Mouse (Mus musculus) left cerebral cortex, adult 2 months (tissue): ENCODE data around the gene 3110021N24Rik. TPM values are rescaled to one million over a fixed set of nuclear protein-coding genes. Genes with fewer than 3 reads are reported as not detected.

Source experiments
- DNase-seq, 2 experiments: peaks; one replicate each; pipeline ENCODE4 v3.0.0; 2021 to 2022; ENCODE audit warnings: low spot score in 2 of 2, mixed read lengths in 1 of 2; ENCODE audit errors: extremely low spot score in 1 of 2
- H3K27ac ChIP-seq: fragments of 200-600 bp; 2 replicates; pipeline ENCODE4 v1.8.1; 2022
- H3K4me3 ChIP-seq: fragments of 200-600 bp; 2 replicates; pipeline ENCODE4 v1.8.1; 2022
- CTCF ChIP-seq: fragments of 200-600 bp; IDR thresholded peaks from 2 replicates; pipeline ENCODE4 v1.8.1; 2022; ENCODE audit warnings: antibody characterized with exemption, mild to moderate bottlenecking, moderate library complexity
- intact Hi-C: fragments of 180-260 bp; cut with DNase I; formaldehyde crosslinking; loops from one replicate; pipeline ENCODE4 v1.15.1; 2025
- total RNA-seq, 2 experiments: library from RNA; stranded (reverse); gene quantifications; 2 replicates each; pipeline ENCODE4 v1.2.3; 2021

Gene 3110021N24Rik
- total RNA-seq, 2 experiments from 2014 or later: 0.93 to 1.6 TPM

DNA sequence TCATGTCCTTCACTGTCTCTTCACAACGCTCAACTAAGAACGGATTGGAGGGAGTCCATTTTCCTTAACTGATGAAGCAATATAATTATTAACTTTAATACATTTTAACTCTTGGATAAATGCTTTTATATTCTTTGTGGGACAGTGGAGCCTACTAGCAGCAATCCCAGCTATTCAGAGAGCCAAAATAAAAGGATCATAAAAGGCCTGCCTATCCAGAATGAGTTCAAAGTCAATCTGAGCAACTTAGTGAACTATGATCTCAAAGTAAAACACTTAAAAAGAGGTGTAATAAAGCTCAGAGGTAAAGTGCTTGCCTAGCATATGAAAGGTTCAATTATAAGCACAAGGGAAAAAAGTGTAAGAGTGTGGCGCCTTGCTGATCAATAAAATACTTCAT is 40.1 kb downstream of the 3110021N24Rik start:
- intact Hi-C loops: no loop called here
- no peak for DNase-seq
- no peak for TF ChIP-seq CTCF
- no peak overlapping the region for H3K27ac ChIP-seq
- H3K4me3 ChIP-seq: no peak overlapping the region

DNA sequence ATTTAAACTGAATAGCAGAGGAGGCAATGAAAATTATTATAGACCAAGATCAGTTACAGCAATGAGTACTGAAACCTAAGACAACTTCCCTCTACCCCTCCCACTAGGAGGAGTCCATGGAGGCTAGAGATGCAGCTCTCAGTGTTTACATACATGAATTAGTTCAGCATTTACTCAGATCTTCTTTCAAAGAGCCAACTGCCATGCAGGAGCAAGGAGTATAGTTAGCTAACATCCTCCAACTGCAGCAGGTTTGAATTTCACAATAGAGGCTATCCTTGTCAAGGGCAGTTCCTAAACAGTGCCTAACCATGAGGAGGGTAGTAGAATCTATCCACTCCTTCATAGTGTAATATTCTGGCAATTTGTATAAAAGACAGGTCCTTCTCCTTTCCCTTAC is 49.1 kb downstream of the 3110021N24Rik start:
- intact Hi-C loops: no loop called here
- H3K4me3 ChIP-seq: no peak overlapping the region
- H3K27ac ChIP-seq: no peak overlapping the region
- TF ChIP-seq CTCF: no peak
- DNase-seq: no peak

DNA sequence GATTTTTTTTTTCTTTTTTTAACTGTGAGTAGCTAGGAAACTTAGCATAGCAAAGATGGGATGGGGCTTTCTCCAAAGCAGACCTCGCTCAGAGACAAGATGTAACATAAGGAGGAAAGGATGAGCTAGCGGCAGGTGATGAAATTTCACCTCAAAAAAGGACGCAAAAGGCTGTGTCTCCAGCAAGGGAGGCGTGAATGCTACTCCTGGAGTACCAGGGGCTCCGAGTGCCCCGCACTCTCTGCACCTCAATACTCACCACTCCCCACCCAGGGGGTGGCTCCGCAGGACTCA is 60.3 kb downstream of the 3110021N24Rik start:
- intact Hi-C loops: loop anchor here (2.0 to 10.0 kb wide), 2 partner anchors 51 to 85 kb away; no protein-coding TSS in a partner anchor
- DNase-seq: no peak
- peak overlapping the region; percentile 65 for H3K4me3 ChIP-seq
- peak overlapping the region; percentile 96 for H3K27ac ChIP-seq
- no peak; the same call in 1 of the 2 replicates for TF ChIP-seq CTCF

DNA sequence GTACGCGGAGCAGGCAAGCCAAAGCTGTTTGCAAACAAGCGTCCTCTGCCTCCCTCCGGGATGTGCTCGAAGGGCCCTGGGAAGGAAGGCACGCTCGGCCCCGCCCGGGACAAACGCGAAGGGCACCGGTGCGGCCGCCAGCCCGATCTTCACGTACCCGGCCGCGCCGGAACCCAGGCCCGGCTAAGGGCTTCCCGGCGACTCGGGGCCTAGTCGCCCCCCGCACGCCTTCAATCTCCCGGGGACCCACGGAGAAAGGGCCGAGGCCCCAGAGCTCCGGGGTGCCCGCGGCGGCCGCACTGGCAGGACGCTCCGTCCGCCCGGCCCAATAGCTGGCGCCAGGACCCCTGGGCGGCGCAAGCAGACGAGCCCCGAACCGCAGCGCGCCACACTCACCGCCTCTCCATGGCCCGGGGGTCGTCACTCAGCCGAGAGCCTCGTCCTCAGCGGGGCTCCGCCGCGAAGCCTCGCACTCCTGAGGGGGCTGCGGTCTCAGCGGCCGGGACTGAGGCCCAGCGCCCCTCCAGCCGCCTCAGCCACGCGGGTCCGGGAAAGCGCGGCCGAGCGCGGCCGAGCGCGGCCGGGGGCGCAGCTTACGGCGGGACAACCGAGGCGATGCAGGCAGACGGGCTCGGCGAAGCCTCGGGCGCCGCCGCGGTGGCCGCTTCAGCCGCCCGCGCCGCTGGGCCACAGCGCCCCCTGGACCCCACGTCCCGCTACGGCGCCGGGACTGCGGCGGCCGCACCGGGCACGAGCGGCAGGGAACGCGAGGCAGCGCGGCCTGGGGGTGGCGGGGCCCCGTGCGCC is 60.8 kb downstream of the 3110021N24Rik start, which contains the start of gene Zfyve9:
Zfyve9 (minus strand) TSS at position 742 of the 807 bp plus-strand sequence.
- TF ChIP-seq CTCF: peak; percentile 56
- peak within 1 kb of the TSS; percentile 96 for H3K27ac ChIP-seq
- intact Hi-C loops: loop anchor here (2.0 kb wide), 1 partner anchor 51 kb away; no protein-coding TSS in a partner anchor
- DNase-seq: peak; percentile 84 to 87
- H3K4me3 ChIP-seq: peak within 1 kb of the TSS; percentile 65

DNA sequence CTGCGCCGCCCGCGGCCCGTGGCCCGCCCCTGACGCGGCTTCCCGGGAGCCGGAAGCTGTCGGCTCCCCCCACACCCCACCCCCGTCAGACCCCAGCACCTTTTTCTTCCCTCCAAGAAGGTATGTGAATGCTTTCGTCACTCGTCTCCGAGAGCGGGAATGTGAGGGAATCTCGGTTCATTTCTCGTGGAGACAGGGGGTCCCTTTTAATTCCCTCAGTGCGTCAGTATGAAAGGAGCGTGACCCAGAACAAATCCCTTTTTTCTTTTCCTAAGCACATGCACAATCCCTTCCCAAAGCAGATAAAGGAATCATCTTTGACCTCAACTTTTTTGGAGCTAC is 61.4 kb downstream of the 3110021N24Rik start:
- peak overlapping the region; percentile 65 for H3K4me3 ChIP-seq
- H3K27ac ChIP-seq: peak overlapping the region; percentile 88
- no peak for TF ChIP-seq CTCF
- intact Hi-C loops: loop anchor here (2.0 kb wide), 1 partner anchor 50 kb away; no protein-coding TSS in a partner anchor
- no peak for DNase-seq

DNA sequence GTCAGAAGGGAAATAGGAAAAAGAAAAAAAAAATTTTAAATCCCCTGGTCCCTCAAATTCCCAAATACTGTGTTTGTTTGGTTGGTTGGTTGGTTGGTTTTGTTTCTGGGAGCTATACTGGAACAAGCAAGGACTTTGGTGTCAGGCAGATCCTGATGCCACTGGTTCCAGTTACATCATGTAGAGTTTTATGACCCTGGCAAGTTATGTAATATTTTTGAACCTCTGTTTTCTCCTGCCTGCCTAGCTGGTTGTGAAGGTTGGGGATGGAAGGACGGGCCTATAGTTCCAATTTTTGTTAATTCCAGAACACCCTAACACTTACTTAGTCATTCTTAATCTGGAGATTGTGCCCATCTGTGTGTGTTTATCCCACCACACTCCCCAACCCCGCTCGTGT is 62.1 kb downstream of the 3110021N24Rik start:
- DNase-seq: no peak
- no peak for TF ChIP-seq CTCF
- intact Hi-C loops: loop anchor here (2.0 kb wide), 1 partner anchor 49 kb away; no protein-coding TSS in a partner anchor
- H3K27ac ChIP-seq: peak overlapping the region; percentile 88
- H3K4me3 ChIP-seq: peak overlapping the region; percentile 65

DNA sequence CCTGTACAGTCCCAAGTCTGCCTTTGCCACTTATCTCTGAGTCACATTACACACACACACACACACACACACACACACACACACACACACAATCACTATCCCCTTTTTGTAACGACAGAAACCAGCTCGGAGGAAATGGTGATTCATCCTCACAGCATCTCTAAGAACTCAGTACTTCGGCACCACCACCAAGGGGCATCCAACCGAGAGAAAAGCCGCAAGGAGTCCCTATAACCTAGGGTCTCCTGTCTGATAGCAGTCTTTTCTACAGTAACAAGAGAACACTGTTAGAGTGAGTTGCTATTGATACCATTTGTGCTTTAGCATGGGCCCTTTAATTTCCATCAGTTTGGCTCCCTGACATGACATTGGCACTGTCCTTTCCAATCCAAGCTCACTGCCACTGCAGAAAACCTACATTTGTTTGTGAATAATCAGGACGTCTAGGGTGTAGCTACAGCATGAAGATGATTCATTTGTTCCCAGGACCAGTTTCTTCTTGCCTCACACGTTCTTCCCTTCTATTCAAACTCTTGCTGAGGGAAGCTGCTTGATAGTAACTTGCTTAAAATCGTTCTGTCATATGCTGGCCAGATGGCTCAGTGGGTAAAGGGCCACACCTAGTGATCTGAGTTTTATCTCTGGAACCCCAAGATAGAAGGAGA is 63.1 kb downstream of the 3110021N24Rik start:
- Histone ChIP-seq H3K27ac (peak overlapping the region; percentile 88), H3K4me3 (peak overlapping the region; percentile 23)
- peak; percentile 22 to 42 for DNase-seq

DNA sequence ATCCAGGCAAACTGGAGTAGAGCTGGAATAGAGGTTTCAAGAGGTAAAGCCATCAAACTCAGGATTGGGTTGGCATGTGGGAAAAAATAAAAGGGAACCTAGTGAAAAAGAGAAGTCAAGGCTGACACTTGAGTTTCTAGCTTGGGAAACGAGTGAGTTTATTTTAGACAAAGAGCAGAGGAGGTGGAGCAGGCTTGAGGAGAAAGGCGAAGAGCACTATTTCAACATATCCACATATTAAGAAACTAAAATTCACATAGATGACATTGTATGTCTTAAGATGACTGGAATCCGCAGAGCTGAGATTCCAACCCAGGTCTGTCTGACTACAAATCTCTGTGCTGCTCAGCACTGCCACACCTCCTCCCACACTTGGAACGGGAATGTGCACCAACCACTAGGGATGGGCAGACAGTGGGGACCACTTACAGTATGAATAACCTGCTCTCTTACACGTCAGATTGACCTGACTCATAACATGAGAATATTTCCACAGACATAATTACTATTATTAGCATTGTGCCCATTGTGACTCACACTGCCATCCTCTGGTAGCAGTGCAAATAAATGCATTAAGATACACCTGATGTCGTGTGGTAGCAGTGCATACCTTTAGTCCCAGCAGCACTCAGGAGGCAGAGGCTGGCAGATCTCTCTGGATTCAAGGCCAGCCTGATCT is 69.9 kb downstream of the 3110021N24Rik start:
- no peak; the same call in none of the 2 replicates for TF ChIP-seq CTCF
- intact Hi-C loops: no loop called here
- Histone ChIP-seq H3K4me3 (no peak overlapping the region), H3K27ac (no peak overlapping the region)
- no peak for DNase-seq

More for the DNA sequence above, 63.1 kb downstream of the 3110021N24Rik start:
- intact Hi-C loops: no loop called here
- TF ChIP-seq CTCF: no peak; the same call in 1 of the 2 replicates

DNA sequence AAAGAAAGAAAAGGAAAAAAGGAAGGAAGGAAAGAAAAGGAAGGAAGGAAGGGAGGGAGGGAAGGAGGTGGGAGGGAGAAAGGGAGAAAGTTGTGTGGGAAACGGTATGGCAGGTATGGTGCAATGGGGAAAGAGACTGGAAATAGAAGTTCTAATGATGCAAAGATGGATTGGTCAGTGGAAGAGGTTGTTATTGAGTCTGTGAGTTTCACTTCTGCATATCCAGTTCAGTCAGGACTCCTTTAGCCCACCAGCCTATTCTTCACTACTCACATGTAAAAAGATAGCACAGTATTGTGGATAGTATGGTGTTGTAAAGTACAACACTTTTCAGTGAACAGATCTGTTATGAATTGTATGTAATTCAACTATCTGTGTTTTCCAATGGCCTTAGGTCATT is 71.1 kb downstream of the 3110021N24Rik start:
- Histone ChIP-seq H3K4me3 (no peak overlapping the region), H3K27ac (no peak overlapping the region)
- intact Hi-C loops: no loop called here
- TF ChIP-seq CTCF: no peak
- DNase-seq: no peak

DNA sequence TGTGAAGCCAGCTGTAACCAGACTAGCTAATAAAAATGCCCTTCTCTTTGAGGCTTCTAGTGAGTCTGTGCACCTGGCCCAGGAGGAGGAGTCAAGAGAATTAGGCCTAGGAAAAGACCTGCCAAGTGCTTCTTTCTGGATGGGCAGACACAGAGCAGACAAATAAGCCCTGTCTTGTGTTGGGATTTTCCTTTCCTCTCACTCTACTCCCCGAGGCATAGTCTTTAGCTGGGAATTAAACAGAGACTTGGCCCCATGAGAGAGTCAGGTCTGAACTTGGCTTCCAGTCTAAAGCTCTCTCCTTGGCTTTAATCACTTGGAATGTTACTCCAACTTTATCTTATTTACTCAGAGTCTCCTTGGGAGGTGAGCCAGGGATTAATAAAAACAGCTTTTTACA is 74.5 kb downstream of the 3110021N24Rik start:
- TF ChIP-seq CTCF: no peak
- DNase-seq: no peak
- intact Hi-C loops: no loop called here
- H3K4me3 ChIP-seq: no peak overlapping the region
- no peak overlapping the region for H3K27ac ChIP-seq

DNA sequence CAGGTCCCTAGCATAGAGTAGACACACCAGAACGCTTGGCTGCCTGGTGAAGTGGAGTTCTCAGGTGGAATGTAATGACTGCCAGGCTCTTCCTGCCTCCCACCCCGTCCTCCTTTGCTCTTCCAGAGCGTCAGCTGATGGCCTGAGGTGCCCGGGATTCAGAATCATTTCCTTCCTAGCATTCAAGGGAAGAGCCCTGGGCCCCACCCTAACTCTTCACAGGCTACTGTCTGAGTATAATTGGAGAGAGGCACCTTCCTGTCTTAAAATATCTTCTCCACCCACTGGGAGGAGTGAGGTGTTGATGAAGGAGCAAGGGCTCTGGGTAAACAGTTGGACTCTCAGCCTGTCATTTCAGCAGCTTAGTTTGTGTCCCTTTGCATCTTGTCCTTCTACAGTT is 77.3 kb downstream of the 3110021N24Rik start:
- intact Hi-C loops: loop anchor here (5.0 kb wide), 1 partner anchor 181 kb away; no protein-coding TSS in a partner anchor
- no peak overlapping the region for H3K27ac ChIP-seq
- TF ChIP-seq CTCF: no peak
- no peak overlapping the region for H3K4me3 ChIP-seq
- no peak for DNase-seq
